Comparison of ENCODE assay signal across 13 mouse cellular contexts in the genomic region with DNA sequence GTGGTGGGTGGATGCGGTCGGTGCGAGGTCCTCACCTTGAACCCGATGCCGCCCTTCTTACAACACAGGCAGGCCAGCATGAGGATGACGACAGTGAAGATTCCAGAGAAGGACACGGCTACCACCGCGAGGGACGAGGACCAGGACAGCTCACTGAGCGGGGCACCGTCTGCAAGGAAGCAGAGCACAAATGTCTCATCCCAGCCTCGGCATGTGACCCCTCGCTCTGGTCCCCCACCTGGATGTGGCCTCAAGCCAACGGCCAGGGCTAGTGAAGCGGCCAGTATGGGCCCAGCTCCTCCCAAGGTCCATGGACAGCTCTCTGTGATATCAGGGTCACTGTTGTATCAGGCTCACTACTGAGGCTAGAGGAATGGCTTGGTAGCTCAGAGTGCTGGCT.
"Had no signal": no experiment of that assay in that cellular context is flagged by ENCODE, and none has a peak within 500 bp of the region (broad histone marks: within the 10 kb centered on the region; RNA-seq: fewer than 3 reads in every experiment).

No protein-coding gene starts in this region.

- H3K27me3 ChIP-seq: liver, embryonic 13.5 days; midbrain, embryonic 13.5 days had no signal

- H3K9ac ChIP-seq: liver, embryonic 13.5 days; midbrain, embryonic 13.5 days had no signal

- H3K27ac ChIP-seq: liver, embryonic 13.5 days; macrophage; stomach, postnatal 0 days had no signal

- ATAC-seq: midbrain, embryonic 13.5 days had no signal

- H3K9me3 ChIP-seq: liver, embryonic 13.5 days; midbrain, embryonic 13.5 days had no signal

- H3K4me2 ChIP-seq: liver, embryonic 13.5 days; midbrain, embryonic 13.5 days had no signal

- H3K4me1 ChIP-seq: liver, embryonic 13.5 days had no signal

- DNase-seq: kidney, postnatal 14 days; kidney, postnatal 4 days; layer of hippocampus, postnatal 36 days; liver, embryonic 13.5 days; lung, adult 2 months; right cerebral cortex, postnatal 4 days; thymus, adult 2 months; thymus, postnatal 14 days; thymus, postnatal 4 days had no signal

- H3K36me3 ChIP-seq: liver, embryonic 13.5 days; midbrain, embryonic 13.5 days had no signal

- H3K4me3 ChIP-seq: left cerebral cortex, adult 2 months; liver, embryonic 13.5 days; midbrain, embryonic 13.5 days had no signal
